Mouse (Mus musculus): ENCODE data around the gene Nup133.

DNA sequence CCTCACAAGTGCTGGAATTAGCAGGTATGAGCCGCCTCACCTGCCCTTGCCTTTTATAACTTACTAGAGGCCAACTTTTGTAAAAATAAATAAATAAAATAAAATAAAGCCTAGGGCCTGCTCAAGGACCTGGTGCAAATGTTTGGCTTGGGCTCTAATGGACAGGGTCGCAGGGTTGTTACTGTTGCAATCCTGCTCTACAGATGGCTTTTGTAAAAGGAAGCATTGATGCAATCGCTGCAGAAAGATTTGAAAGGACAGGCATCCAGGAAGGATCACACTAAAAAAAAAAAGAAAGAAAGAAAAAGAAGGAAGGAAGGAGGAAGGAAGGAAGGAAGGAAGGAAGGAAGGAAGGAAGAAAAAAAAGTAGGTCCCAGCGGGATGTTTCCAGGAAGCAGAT is 88.7 kb downstream of the Nup133 start:
- no peak for TF ChIP-seq TAL1 (IDR thresholded peaks at IDR 0.05; ENCODE audit: low read length)
- TF ChIP-seq GATA1 (IDR thresholded peaks at IDR 0.05; ENCODE audit: low read length) = no peak

Measured in erythroblast, embryonic 14.5 days (primary cell).